Mouse (Mus musculus) c-Kit-positive CD71-positive TER-119-positive erythroid progenitor cells, embryonic 14.5 days (primary cell): ENCODE results near the gene Vsig10.
"Not testable (repeated sequence)": the region's sequence is repeated elsewhere in the genome, so short reads cannot be mapped to it uniquely, and the experiment has no call there.

Experiments
- DNase-seq: peaks from one replicate; pipeline ENCODE4 v3.0.0-alpha.2; 2013; ENCODE audit warnings: low spot score

The Vsig10 gene

DNA sequence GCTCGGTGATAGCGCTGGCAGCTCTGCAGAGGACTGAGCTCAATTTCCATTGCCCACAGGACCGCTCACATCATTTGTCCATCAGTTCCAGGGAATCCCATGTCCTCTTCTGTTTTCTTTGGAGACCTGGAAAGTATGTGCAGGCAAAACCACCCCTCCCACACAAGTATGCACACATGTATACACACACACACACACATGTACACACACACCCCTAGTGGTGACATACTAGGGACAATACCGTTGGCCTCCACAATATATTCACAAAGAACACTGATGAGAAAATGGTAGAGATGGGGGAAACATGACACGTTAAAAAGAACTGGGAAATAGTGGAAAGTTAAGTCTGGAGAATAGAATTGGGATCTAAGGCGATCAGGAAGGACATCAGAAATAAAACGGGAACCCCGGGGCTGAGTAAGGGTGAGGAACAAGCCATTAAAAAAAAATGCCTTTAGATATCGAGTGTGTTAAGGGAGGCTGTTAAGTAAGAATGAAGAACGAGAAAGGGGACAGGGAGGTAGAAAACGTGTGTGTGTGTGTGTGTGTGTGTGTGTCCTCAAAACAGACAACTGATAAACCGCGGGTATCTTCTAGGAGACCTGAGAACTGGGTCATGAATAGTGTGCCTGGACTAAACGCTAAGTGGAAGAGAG, 36.9 kb downstream of the Vsig10 start:
- DNase-seq, result no peak

DNA sequence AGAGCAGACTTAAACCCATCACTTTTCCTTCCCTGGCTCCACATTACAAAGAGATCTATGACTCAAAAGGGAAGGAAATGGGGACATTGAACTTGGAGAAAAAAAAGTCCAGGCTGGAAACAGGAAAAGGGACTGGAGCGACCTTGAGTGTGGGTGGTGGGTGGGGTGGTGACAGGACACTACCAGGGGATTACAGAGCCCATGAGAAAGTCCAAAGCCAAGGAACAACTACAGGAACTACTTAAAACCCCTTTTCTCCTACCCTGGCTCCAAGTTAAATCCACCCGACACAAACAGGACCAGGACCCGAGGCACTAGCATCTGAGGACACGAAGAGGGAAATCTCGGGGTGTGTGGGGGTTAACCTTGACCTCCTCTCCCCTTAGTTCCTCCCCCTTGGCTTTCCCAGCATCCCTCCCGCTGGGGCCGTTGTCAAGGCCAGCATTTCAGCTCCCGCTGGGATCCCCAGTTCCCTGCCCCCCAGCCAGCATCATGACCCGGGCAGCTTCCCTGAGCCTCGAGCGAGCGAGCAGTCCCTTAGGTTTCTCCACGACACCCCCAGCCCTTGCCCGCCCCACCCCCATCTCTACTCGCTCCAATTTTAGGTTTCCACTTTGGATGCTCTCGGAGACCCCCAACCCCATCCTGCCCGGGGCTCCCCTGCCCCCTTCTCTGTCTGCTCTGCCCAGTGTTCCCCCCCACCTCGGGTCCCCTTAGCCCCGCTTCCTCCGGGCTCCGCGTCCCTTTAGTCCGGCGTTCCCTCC, 37.7 kb downstream of the Vsig10 start:
- no peak for DNase-seq

DNA sequence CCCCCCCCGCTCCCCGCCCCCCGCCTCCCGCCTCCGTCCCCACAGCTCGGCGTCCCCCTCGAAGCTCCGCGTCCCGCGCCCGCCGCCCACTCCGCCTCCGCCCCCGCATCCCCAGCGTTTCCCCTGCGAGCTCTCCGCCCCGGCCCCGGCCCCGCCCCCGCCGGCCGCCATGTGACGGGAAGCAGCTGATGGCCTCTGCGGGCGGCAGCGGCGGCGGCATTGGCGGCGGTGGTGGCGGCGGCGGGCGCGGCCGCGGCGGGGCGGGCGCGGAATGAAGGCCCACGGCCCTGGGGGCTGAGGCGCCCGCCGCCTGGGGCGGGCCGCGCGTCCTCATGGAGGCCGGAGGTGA, 38.2 kb downstream of the Vsig10 start, which contains the start of gene Wsb2:
Gene Wsb2 (plus strand): TSS at position 176 of the 349 bp plus-strand sequence.
- DNase-seq, result peak; percentile 56

DNA sequence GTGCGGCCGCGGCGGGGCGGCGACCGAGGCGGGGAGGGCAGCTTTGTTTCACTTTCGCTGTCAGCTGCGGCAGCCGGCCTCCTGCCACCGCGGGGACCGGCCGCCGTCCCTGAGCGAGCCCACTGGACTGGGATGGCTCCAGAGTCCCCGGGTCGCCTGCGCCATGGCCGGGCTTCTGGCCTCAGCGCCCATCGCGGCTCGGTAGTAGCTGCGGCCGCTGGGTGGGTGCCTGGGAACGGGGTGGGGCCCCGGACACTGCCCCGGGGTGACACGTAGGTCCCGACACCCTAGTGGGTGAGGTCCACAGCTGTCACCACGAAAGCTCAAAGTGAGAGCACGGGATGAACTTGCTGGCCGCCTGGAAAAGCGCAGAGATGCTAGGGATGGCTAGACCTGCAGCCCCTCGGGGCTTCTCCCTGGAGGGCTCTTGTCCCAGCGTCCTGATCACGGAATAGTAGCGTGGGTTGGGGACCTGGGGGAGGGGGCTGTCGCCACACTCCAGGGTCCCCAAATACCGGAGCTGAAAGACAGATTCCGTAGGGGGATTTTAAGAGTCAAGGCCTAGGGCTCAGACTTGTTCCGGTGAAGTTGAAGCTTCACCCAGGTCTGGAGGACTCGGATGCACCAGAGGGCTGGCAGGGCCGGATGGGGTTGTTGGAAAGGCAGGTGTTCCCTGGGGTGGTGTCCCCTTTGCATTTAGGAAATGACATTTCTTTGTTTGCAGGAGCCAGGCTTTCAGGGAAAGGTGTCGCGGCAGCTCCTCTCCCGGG, 38.8 kb downstream of the Vsig10 start:
- DNase-seq, result peak; percentile 23

DNA sequence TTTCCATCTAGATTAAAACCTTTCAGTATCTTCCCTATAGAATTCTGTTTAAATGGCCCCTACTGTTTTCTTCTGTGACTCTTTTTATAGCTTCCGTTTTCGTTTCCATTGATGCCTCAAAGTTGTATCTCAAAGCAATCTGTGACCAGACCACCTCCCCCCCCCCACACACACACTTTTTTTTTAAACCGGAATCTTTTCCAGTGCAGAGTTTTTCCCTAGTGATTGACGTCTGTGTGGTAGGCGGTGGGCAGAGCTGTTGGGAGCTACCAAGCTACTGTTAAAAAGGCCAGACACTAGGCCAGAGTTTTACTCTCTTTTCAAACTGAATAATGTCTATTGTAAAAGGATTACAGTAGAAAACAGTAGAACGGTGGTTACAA, 39.4 kb downstream of the Vsig10 start:
- DNase-seq, result no peak

DNA sequence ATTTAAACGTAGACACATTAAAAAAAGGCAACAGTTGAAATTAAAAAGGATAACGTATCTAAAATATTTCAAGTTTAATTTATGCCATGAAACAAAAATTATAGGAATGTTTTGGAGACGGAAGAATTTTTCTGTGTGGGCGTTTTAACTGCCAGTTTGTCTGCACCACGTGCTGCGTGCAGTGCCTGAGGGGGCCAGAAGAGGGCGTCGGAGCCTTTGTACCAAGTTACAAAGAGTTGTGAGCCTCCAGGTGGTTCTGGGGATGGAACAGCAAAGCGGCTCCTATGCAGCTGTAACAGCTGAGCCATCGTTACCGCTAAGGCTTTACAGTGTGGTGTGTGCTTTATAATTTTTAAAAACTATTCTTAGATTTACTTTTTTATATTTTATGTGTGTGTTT, 39.8 kb downstream of the Vsig10 start:
- DNase-seq, result peak; percentile 62

DNA sequence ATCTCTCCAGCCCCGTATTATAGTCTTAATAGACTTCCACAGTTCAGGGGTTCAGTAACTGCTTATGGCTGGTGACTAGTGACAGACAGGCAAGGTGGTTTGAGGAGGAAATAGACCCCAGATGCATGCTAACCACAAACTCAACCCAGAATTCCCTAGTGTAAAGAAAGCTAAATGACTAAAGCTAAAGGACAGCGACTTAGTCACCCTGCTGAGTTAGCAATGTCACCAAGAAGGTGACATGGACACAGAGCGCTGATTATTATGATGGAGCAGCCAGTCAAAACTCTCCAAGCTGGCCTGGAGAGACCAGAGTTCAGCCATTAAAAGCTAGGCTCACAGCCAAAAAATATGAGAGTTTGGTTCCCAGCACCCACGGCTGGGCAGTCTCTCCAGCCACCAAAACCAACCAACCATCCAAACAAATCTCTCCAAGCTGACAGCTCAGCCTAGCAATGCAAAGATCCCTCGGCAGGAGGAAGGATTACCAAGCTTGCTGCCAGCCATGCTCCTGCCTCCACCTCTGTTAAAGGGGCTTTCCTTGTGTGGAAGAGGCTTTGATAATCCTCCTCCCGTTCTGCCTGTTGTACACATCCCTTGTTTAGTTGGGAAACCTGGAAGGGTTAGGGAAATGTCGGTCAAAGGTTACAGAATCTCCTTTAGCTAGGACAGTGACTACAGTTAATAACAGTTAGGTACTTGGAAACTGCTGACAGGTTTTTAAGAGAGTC, 40.8 kb downstream of the Vsig10 start:
- no peak for DNase-seq

DNA sequence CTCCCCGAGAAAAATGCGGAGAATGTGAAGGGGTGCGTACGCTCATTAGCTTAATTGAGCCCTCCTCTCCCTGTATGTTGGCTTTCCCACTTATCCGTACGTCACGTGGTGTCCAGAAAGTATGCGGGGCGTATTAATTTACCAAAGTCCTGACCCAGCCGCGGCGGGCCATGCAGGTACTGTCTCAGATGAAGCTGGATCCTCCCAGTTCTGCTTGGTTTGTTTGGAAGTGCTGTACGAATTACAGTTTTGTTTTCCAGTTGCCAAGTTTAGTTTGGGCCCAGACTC, 41.3 kb downstream of the Vsig10 start:
- no peak for DNase-seq

DNA sequence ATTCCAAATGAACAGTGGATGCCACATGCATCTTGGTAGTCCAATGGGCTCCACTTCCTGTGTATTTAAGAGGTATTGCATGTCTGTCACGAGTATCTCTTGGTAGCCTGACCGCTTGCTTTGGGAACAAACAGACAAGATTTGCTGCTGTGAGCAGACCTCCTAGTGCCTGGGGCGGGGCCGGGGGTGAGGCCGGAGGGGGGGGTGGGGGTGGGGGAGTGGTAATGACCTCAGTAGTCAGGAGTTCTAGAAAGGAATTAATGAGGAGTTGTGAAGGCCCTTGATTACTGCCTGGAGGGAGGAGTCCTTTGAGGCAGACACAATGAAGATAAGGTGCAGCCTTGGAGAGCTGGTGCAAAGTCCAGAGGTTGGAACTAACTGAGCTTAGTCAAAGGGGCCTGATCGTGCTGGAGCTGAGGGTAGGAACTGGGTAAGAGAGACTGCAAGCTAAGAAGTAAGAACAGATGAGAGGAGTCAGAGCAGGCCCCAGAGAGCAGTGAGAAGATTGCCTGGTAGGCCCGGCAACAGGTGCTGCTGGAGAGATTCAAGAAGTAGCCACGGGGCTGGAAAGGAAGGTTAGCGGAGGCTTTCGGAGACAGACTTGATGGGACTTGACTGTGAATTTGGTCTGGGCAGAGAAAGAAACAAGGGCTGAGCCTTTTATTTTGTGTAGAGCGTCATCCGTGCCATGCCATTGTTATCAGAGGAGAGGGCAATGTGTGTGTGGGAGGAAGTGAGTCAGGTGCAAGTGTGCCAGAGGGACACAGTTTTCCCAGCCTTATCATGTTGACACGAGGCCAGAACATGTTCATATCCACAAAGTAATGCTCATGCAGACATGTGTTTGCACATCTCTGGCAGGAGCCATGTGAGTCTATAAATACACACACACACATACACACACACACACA, 42.0 kb downstream of the Vsig10 start:
- DNase-seq, result no peak

DNA sequence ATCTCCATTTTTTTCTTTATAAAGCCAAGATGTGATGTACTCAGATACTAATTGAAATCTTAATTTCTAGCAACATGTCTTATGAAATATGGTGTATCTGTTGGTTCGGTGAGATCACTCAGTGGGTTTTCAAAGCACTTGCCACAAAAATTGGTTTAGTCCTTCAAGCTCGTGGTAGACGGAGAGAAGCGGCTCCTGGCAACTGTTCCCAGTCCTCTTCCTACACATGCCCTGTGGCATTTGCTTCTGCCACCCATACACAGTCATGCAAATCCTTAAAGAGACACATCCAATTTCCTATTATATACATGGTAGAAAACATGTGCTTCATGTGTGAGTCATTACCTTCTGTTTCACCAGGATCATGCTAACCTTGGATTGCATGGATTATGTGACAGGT, 42.7 kb downstream of the Vsig10 start:
- DNase-seq, result no peak

DNA sequence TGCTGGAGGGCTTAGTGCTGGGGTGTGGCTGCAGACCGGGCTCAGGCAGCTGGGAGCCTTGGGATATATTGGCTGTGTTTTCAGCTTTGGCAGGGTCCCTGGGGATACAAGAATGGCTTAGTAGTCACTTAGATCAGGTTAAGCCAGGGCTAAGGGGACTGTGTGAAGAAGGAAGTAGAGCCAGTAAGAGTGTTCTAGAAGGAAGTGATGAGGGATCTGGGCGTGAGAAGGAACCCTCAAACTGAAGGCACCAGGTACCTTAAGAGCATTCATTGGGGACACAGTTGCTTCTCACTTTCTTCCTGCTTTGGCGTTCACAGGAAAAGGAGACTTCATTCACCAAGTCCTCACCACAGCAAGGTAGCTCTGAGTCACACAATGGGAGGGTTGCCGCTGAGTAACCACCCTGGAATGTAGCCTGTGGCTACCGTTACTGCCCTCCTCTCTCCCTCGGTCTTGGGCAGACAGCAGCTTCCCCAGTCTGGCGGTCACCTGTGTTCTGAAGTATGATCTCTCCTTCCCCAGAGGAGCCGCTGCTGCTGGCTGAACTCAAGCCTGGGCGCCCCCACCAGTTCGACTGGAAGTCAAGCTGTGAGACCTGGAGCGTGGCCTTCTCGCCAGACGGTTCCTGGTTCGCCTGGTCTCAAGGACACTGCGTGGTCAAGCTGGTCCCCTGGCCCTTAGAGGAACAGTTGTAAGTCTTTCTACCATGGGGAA, 44.3 kb downstream of the Vsig10 start:
- DNase-seq, result no peak

DNA sequence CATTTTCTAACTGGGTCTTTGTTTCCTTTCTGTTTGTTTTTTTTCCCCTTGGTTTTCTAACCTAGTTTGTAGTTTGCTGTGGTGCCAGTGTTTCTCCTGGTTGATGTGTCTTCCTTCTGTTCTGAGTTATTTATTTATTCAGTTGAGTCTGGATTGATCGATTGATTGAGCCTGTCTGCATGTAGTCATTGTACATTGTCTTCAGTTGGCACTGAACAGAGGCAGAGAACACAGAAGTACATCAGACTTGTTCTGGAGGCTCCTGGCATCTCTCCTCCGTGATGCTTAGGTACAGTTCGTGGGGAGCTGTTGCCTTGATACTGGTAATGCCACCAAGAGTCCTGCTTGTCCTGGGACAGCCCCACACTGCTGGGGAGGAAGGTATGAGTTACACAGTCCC, 45.9 kb downstream of the Vsig10 start:
- no peak for DNase-seq

DNA sequence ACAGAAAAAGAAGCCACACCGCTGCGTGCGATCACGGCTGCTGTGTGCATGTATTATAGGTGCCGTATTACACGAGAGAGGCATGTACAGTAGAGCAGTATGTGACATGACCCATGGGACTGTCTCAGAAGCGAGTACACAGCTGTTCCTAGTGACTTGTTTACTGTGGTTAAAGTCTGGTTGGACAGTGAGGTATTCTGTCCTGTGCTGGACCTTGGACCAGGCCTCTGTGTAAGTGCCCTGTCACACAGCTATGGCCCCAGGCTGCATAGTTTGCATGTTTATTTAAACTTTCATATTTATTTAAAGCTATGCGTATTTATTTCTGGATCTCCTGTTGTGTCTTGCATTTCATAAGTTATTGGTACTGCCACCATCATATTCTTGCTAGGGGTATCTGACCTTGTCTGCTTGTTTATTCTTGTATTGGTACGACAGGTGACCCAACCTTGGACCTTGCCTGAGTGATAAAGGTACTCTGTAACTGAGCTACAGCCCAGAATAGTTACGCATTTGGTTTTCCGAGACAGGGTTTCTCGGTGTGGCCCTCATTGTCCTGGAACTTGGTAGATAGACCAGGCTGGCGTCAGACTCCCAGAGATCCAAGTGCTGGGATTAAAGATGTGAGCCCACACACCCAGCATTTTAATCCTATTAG, 47.1 kb downstream of the Vsig10 start:
- DNase-seq, result no peak

DNA sequence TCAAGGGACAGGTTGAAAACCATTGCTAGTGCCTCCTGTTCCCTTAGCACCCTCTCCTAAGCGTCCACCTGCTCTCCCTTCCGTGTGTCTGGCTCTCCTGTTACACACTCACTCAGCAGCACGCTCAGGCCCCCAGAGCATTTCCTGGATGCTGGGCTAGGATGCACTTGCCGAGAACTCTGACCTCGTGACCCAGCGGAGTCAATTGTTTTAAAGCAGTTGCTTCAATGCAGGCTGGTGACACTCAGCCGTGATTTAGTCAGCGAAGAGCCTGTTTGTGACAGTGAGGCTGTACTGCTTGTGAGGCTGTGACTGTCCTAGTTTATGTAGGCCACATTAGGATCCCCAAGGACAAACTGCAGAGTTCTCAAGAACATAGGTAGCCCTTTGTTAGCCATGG, 48.3 kb downstream of the Vsig10 start:
- DNase-seq, result no peak

DNA sequence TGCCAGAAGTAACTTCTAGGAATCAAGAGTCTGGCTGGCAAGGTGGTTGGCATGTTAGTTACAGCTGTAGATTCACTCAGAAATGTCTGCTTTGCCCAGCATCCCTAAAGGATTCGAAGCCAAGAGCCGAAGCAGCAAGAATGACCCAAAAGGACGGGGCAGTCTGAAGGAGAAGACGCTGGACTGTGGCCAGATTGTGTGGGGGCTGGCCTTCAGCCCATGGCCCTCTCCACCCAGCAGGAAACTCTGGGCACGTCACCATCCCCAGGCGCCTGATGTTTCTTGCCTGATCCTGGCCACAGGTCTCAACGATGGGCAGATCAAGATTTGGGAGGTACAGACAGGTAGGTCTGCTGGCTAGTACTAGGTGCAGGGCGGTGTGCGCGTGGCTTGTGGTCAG, 51.7 kb downstream of the Vsig10 start:
- DNase-seq, result no peak

DNA sequence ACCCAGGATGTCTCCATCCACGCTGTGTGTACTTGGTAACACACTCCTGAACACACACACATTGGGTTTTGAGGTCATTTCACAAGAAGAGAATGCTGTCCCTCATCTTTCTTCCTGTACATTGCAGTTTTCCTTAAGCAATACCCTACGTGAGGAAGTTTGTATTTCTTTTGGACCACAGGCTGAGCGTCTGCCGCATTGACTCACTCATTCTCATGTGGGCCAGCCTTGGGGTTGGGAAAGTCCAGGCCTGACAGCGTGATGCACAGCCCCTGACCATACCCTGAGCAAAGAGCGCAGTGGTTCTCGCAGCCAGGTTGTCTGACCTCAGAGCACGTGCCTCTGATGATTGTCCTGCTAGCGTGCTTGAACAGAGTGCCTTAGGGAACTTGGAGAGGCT, 54.5 kb downstream of the Vsig10 start:
- no peak for DNase-seq

DNA sequence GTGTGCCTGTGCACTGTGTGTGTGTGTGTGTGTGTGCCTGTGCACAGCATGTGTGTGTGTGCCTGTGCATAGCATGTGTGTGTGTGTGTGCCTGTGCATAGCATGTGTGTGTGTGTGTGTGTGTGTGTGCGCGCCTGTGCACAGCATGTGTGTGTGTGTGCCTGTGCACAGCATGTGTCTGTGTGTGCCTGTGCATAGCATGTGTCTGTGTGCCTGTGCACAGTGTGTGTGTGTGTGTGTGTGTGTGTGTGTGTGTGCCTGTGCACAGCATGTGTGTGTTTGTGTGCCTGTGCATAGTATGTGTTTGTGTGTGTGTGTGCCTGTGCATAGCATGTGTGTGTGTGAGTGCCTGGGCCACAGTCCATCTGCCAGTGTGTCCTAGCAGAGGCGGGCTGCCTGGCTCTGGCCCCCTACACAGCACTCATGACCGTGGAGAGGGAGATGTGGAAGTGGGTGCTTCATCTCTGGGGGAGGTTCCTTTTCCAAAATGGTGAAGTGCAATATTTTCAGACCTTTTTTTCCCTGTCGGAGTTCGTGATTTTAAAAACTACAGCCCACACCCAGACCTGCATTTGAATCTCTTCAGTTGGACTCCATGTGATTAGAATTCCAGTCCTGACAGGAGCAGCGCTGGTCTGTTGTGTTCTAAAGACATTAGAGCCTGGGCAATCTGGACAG, 55.6 kb downstream of the Vsig10 start:
- no peak for DNase-seq

DNA sequence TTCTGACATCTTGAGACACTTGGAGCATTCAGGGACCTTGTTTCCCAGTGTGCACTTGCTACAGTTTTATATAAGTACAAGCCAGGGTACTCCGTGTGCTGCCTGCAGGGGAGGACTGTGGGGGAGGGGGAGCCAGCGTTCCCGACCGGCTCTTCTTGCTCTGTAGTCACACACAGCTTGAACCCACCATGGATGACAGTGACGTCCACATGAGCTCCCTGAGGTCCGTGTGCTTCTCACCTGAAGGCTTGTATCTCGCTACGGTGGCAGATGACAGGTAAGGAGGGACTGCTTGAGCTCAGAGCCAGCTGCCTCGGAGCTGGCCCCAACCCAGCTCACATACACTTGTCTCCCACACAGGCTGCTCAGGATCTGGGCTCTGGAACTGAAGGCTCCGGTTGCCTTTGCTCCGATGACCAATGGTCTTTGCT, 57.5 kb downstream of the Vsig10 start:
- no peak for DNase-seq

DNA sequence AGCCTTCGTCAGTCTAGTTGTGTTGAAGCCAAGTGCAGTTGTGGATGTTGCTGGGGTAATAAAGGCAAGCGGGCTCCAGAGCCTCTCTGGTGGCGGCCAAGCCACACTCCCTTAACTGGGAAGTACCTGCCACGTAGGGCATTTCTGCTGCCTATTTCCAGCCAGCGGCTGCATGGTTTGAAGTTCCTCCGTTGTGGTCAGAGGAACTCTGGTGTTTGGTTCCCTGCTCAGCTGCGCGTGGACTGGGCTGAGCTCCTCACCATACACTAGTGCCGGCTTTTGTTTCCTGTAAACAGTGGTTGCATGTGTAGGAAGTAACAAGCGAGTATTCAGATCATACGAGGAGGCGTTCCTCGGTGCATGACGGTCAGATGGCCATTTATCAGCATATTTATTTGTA, 58.8 kb downstream of the Vsig10 start:
- not testable (repeated sequence) for DNase-seq

DNA sequence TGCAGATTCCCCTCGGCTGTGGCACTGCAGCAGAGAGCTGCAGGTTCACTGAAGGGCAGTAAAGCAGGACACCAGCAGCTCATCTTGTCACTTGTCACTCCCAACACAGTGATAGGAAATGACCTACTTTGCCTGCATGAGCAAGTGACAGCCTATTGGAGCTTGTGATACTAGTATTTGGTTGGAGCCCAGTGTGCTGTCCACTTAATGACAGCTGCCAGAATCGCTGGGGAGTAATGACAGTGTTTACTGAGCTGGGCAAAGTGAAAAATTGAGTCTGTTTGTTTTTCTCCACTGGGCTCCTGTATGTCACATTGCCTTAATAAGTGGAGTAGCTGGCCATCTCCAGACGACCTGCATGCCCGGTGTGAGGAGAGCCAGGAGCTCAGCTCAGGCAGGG, 61.3 kb downstream of the Vsig10 start:
- no peak for DNase-seq
